Mouse (Mus musculus) macrophage (primary cell): ENCODE results near the gene Aunip. TPM values are rescaled to one million over a fixed set of nuclear protein-coding genes. Genes with fewer than 3 reads are reported as not detected.
A peak's percentile ranks its signal among the peaks of the same experiment; 100 is the strongest.
"Not testable (repeated sequence)": the region's sequence is repeated elsewhere in the genome, so short reads cannot be mapped to it uniquely, and the experiment has no call there.

Source experiments
- H3K27ac ChIP-seq: fragments of 350-480 bp; formaldehyde crosslinking; 2 replicates; pipeline ENCODE4 v1.9.0; 2021
- H3K36me3 ChIP-seq: fragments of 350-480 bp; formaldehyde crosslinking; 2 replicates; pipeline ENCODE4 v1.9.0; 2021; ENCODE audit errors: inconsistent target
- H3K4me3 ChIP-seq: fragments of 350-480 bp; formaldehyde crosslinking; 2 replicates; pipeline ENCODE4 v1.9.0; 2021; ENCODE audit errors: inconsistent target
- H3K79me2 ChIP-seq: fragments of 350-480 bp; formaldehyde crosslinking; 2 replicates; pipeline ENCODE4 v1.9.0; 2021; ENCODE audit errors: inconsistent target
- WGBS: methylation state at CpG from one replicate; pipeline ENCODE4 v1.1.7; 2026; ENCODE audit warnings: inconsistent platforms; ENCODE audit not compliant: missing documents; 5-methylcytosine and 5-hydroxymethylcytosine counted together
- polyA plus RNA-seq: library from polyadenylated mRNA; stranded (reverse); fragments of 250-400 nt; gene quantifications from 3 replicates; pipeline ENCODE4 v1.2.4, GENCODE M21; 2018; ENCODE audit warnings: inconsistent platforms

Gene Aunip
- polyA plus RNA-seq, 1 experiment from 2014 or later: 1.8 TPM

DNA sequence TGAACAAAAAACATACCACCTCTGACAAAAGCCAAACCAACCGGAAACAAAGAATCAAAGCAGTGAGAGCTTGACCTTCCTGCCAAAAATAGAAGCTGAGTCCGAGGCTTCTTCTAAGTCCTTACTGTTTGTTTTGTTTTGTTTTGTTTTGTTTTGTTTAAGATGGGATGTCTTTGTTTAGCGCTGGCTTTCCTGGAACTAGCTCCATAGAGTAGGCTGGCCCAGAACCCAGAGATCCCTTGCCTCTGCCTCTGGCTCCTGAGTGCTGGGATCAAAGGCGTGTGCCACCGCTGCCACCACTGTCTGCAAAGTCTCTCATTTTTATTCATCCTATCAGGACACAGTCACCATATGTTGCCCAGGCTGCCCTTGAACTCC, 15.3 kb upstream of the Aunip start:
- Histone ChIP-seq H3K79me2 (peaks cover 37% of the 10 kb centered on the region), H3K36me3 (peaks cover 3% of the 10 kb centered on the region; the same call in 1 of the 2 replicates), H3K27ac (peak overlapping the region; percentile 91), H3K4me3 (no peak overlapping the region)
- 58% methylated on average over 4 of the region's 5 CpGs for WGBS

GRCm38 (mm10) chr4:134496595-134497210, 14.1 kb upstream of the Aunip start, which contains the start of gene Paqr7:
Gene Paqr7, plus strand, starts transcription at chr4:134496697.
- WGBS: under 1% methylated on average over 35 of the region's 35 CpGs
- Histone ChIP-seq H3K4me3 (peak within 1 kb of the TSS; percentile 51), H3K27ac (peak within 1 kb of the TSS; percentile 91), H3K79me2 (peaks cover 49% of the 10 kb centered on the region), H3K36me3 (peaks cover 13% of the 10 kb centered on the region; the same call in 1 of the 2 replicates)

DNA sequence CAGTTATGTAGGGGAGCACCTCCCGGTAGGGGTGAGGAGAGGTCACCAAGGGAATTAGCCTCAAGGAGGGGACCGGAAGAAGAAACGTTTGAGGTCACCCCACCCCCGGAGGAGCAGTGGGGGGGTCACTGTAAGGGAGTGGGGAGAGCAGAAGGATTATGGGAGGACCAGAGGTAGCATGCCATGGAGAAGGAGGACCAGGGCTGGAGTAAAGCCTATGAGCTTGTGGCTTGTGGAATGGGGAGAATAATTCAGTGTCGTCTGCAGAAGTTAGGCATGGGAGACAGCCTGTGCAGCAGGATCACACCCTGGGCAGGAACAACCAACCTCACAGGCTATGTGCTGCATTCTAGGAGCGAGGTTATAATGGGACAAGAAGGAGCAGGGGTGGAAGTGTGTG, 13.6 kb upstream of the Aunip start:
- peaks cover 13% of the 10 kb centered on the region; the same call in 1 of the 2 replicates for H3K36me3 ChIP-seq
- WGBS: 0% methylated on average over 5 of the region's 6 CpGs
- H3K27ac ChIP-seq: peak overlapping the region; percentile 91

DNA sequence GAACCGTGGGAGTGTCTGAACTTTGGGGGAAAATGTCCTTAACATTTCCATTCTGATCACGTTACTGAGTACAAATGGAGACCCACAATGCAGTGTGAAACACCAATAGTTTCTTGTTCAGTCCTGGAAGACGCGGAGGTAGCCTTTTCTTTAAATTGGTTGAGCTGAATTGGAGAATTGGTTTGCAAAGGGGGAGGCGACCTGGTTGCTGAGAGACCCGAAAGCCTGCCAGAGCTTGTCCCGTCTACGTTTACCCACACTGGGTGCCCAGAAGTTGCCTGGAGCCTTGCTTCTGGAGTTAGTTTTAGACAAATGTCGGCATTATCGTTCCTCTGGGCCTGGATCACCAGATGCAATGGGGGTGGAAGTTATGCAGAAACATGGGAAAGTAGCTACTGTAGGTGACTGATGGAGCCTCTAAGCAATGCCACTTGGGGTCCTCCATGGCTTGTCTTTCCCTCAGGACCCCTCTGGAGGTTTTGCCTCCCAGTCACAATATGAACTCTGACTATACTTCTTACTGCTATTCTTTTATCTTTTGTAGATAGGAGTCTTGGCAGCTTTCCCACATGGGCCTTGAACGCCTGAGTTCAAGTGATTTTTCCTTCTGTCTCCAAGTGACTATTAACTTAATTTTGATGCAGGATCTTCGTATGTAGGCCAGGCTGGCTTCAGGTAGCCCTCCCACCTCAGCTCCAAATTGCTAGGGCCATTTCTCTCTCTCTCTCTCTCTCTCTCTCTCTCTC, 12.6 kb upstream of the Aunip start:
- WGBS: 39% methylated on average over 9 of the region's 12 CpGs
- peaks cover 13% of the 10 kb centered on the region; the same call in 1 of the 2 replicates for H3K36me3 ChIP-seq
- H3K4me3 ChIP-seq: peak overlapping the region; percentile 51
- H3K79me2 ChIP-seq: peaks cover 62% of the 10 kb centered on the region
- peak overlapping the region; percentile 91 for H3K27ac ChIP-seq

More for the DNA sequence above, 13.6 kb upstream of the Aunip start:
- Histone ChIP-seq H3K4me3 (peak overlapping the region; percentile 51), H3K79me2 (peaks cover 54% of the 10 kb centered on the region)

DNA sequence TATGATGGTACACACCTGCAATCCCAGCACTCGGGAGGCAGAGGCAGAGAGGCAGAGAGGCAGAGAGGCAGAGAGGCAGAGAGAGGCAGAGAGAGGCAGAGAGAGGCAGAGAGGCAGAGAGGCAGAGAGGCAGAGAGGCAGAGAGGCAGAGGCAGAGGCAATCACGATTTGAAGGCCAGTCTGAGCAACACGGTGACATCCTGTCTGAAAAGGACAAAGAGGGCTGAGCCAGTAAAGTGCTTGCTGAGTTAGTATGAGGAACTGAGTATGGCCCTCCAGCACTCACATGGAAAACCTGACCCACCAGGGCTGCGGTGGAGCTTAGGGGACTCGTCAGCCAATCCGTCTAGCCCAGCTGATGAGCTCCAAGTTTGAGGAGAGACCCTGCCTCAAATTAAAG, 11.8 kb upstream of the Aunip start:
- not testable (repeated sequence) for H3K4me3 ChIP-seq, H3K27ac ChIP-seq
- H3K79me2 ChIP-seq: peaks cover 70% of the 10 kb centered on the region
- 39% methylated on average over 6 of the region's 6 CpGs for WGBS
- peaks cover 13% of the 10 kb centered on the region; the same call in 1 of the 2 replicates for H3K36me3 ChIP-seq

DNA sequence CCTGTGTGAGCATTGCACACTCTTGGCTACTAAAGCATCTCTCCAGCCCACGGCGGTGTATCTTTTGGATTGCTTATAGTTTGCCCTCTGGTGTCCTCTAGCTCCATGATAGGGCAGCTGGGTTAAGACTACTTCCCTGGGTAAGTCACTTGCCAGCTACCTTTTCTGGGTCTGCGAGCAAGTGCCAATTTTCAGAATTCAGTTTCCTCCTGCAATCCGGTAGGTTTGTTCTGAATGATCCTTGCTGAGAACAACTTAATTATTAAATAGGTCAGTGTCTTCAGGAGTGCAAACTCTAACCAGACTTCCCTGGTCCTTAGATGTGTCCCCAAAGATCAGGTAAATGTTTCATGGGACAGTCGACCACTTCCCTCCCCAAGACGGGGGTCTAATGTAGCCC, 9.7 kb upstream of the Aunip start:
- Histone ChIP-seq H3K79me2 (peaks cover 82% of the 10 kb centered on the region), H3K4me3 (no peak overlapping the region), H3K27ac (no peak overlapping the region), H3K36me3 (peaks cover 13% of the 10 kb centered on the region; the same call in 1 of the 2 replicates)
- WGBS: 97% methylated on average over 6 of the region's 6 CpGs

- 92% methylated on average over 4 of the region's 4 CpGs for WGBS
- H3K27ac ChIP-seq: no peak overlapping the region
- no peak overlapping the region for H3K4me3 ChIP-seq
- H3K79me2 ChIP-seq: peaks cover 74% of the 10 kb centered on the region
- H3K36me3 ChIP-seq: peaks cover 26% of the 10 kb centered on the region
These were observed 7.0 kb upstream of the Aunip start for GRCm38 (mm10) chr4:134503686-134504357.

- no peak overlapping the region for H3K4me3 ChIP-seq
- H3K36me3 ChIP-seq: peaks cover 25% of the 10 kb centered on the region
- 78% methylated on average over 4 of the region's 4 CpGs for WGBS
- peaks cover 59% of the 10 kb centered on the region for H3K79me2 ChIP-seq
- H3K27ac ChIP-seq: no peak overlapping the region
These were observed 5.5 kb upstream of the Aunip start for GRCm38 (mm10) chr4:134505303-134505789.

GRCm38 (mm10) chr4:134505966-134506594, 4.7 kb upstream of the Aunip start:
- Histone ChIP-seq H3K27ac (no peak overlapping the region), H3K79me2 (peaks cover 51% of the 10 kb centered on the region), H3K36me3 (peaks cover 17% of the 10 kb centered on the region), H3K4me3 (no peak overlapping the region)
- WGBS: 75% methylated on average over 3 of the region's 4 CpGs

DNA sequence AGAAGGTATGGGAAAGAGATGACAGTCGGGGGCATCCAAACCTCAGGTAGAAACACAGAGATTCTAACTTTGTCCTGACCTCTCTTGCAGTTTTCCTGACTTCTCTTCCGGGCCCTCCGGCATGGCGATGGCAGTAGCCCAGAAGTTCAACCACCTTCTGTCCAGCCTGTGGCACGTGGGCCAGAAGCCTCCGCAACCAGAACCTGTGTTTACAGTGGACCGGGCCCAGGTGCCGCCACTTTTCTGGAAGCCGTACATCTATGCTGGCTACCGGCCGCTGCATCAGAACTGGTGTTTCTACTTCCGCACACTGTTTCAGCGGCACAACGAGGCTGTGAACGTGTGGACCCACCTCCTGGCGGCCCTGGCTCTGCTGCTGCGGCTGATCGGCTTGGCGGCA, 4.1 kb upstream of the Aunip start:
- 94% methylated on average over 19 of the region's 19 CpGs for WGBS
- no peak overlapping the region for H3K27ac ChIP-seq
- no peak overlapping the region for H3K4me3 ChIP-seq
- peaks cover 13% of the 10 kb centered on the region for H3K36me3 ChIP-seq
- peaks cover 49% of the 10 kb centered on the region for H3K79me2 ChIP-seq

DNA sequence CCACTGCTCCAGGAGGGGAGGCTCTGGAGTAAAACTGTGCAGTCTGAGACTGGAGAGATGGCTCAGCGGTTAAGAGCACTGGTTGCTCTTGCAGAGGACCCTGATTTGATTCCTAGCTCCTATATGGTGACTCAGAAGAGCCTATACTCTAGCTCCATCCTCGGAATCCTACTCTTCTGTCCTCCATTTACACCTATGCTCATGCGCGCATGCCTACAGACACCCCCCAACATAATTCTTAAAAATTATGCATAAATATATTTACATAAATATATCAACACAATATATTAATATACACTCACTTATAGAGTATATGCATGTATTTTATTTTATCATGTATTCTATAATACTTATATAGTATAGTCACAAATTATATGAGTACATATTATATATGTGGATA, 403 bp upstream of the Aunip start:
- Histone ChIP-seq H3K4me3 (no peak overlapping the region), H3K36me3 (peaks cover 13% of the 10 kb centered on the region), H3K27ac (no peak overlapping the region), H3K79me2 (peaks cover 53% of the 10 kb centered on the region)
- WGBS: 93% methylated on average over 4 of the region's 4 CpGs

GRCm38 (mm10) chr4:134511730-134512129, 931 bp downstream of the Aunip start:
- Histone ChIP-seq H3K4me3 (peak overlapping the region; percentile 55), H3K27ac (peak overlapping the region; percentile 48), H3K36me3 (peaks cover 13% of the 10 kb centered on the region), H3K79me2 (peaks cover 63% of the 10 kb centered on the region)
- 34% methylated on average over 6 of the region's 6 CpGs for WGBS

- Histone ChIP-seq H3K4me3 (peak overlapping the region; percentile 55), H3K36me3 (peaks cover 5% of the 10 kb centered on the region), H3K27ac (peak overlapping the region; percentile 35), H3K79me2 (peaks cover 63% of the 10 kb centered on the region)
- 3% methylated on average over 12 of the region's 15 CpGs for WGBS
These were observed 2.0 kb downstream of the Aunip start for GRCm38 (mm10) chr4:134512798-134513197.

GRCm38 (mm10) chr4:134514309-134514930, 3.6 kb downstream of the Aunip start:
- H3K27ac ChIP-seq: no peak overlapping the region
- WGBS: 95% methylated on average over 11 of the region's 11 CpGs
- no peaks in the 10 kb centered on the region for H3K36me3 ChIP-seq
- peaks cover 80% of the 10 kb centered on the region for H3K79me2 ChIP-seq
- H3K4me3 ChIP-seq: no peak overlapping the region
